Mouse (Mus musculus) right cerebral cortex, postnatal 14 days (tissue): ENCODE measurements around the gene Casd1.
A peak's percentile ranks its signal among the peaks of the same experiment; 100 is the strongest.

Source experiments
- DNase-seq: peaks from one replicate; pipeline ENCODE4 v3.0.0; 2022

Casd1 gene

GRCm38 (mm10) chr6:4600658-4601296 is at the start of gene Casd1:
Casd1 (plus strand) TSS chr6:4600839.
- peak; percentile 54 for DNase-seq

GRCm38 (mm10) chr6:4555366-4555765 is 45.3 kb upstream of the Casd1 start:
- DNase-seq = no peak

GRCm38 (mm10) chr6:4557086-4557485 is 43.6 kb upstream of the Casd1 start:
- DNase-seq = no peak

- DNase-seq = peak; percentile 49
Observed at GRCm38 (mm10) chr6:4557678-4558077, 43.0 kb upstream of the Casd1 start.

- no peak for DNase-seq
Observed at GRCm38 (mm10) chr6:4561156-4561555, 39.5 kb upstream of the Casd1 start.

GRCm38 (mm10) chr6:4561621-4562020 is 39.0 kb upstream of the Casd1 start:
- no peak for DNase-seq

- DNase-seq = no peak
Observed at GRCm38 (mm10) chr6:4562401-4562800, 38.2 kb upstream of the Casd1 start.

- no peak for DNase-seq
Observed at GRCm38 (mm10) chr6:4563477-4563876, 37.2 kb upstream of the Casd1 start.

GRCm38 (mm10) chr6:4570412-4570811 is 30.2 kb upstream of the Casd1 start:
- no peak for DNase-seq

GRCm38 (mm10) chr6:4577756-4578155 is 22.9 kb upstream of the Casd1 start:
- no peak for DNase-seq

- no peak for DNase-seq
Observed at GRCm38 (mm10) chr6:4578343-4578742, 22.3 kb upstream of the Casd1 start.

GRCm38 (mm10) chr6:4579620-4580019 is 21.0 kb upstream of the Casd1 start:
- no peak for DNase-seq

- no peak for DNase-seq
Observed at GRCm38 (mm10) chr6:4583485-4583884, 17.2 kb upstream of the Casd1 start.

- no peak for DNase-seq
Observed at GRCm38 (mm10) chr6:4587946-4588345, 12.7 kb upstream of the Casd1 start.

GRCm38 (mm10) chr6:4588722-4589121 is 11.9 kb upstream of the Casd1 start:
- no peak for DNase-seq

GRCm38 (mm10) chr6:4590089-4590488 is 10.6 kb upstream of the Casd1 start:
- DNase-seq = no peak

- DNase-seq = no peak
Observed at GRCm38 (mm10) chr6:4597711-4598110, 2.9 kb upstream of the Casd1 start.

- DNase-seq = no peak
Observed at GRCm38 (mm10) chr6:4600085-4600657, 468 bp upstream of the Casd1 start.

GRCm38 (mm10) chr6:4601297-4601931 is 775 bp downstream of the Casd1 start:
- DNase-seq = peak; percentile 8

GRCm38 (mm10) chr6:4602012-4602411 is 1.4 kb downstream of the Casd1 start:
- DNase-seq = no peak

- no peak for DNase-seq
Observed at GRCm38 (mm10) chr6:4606394-4606793, 5.8 kb downstream of the Casd1 start.

GRCm38 (mm10) chr6:4610216-4610896 is 9.7 kb downstream of the Casd1 start:
- no peak for DNase-seq

- no peak for DNase-seq
Observed at GRCm38 (mm10) chr6:4611853-4612252, 11.2 kb downstream of the Casd1 start.

GRCm38 (mm10) chr6:4612431-4612830 is 11.8 kb downstream of the Casd1 start:
- no peak for DNase-seq
